Mouse (Mus musculus): ENCODE data around the gene Olfr769.

DNA sequence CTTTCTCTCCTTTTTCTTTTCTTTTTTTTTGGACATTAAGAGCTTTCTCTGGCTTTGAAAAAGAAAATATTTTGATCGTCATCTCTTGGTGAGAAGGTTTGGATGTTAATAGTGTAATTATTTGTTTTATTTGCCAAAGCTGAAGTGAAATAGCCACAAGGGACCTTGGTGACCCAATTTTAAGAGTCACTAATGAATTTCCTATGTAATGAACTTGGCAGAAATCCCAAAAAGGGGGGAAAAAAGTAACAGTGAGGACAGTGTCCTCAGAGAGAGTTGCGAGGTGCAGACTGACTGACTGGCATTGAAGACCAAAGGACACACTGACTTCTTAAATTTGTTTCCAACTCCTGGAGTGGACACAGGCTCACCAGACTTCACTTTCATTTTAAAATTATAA lies 21.2 kb upstream of the Olfr769 start, which contains the start of gene Olfr770:
- TF ChIP-seq CTCF (IDR thresholded peaks at IDR 0.05; ENCODE audit: insufficient read depth, low read depth, low read length) = no peak
- TF ChIP-seq POLR2A (IDR thresholded peaks at IDR 0.05; ENCODE audit: insufficient read depth, low read depth, low read length) = no peak

Data from olfactory bulb, adult 2 months (tissue).